Mouse (Mus musculus) T-helper 17 cell (primary cell): Measurements from ENCODE around the gene Stx8.

Source experiments
- in situ Hi-C, 2 experiments: fragments of 300-600 bp; cut with MboI, MseI; formaldehyde crosslinking; loops; 1 replicate in 1 of 2; 2 replicates in 1 of 2; pipeline ENCODE4 v1.15.1; 2025; ENCODE audit warnings: high pct_unique_total_duplicates in 2 of 2

The Stx8 gene

GRCm38 (mm10) chr11:68035303-68035891 is 69.4 kb downstream of the Stx8 start:
- in situ Hi-C loops, result loop anchor here in 1 of 2 experiments (10.0 kb wide), 1 partner anchor 1631 kb away; no protein-coding TSS in a partner anchor

GRCm38 (mm10) chr11:68036133-68036959 is 70.4 kb downstream of the Stx8 start:
- in situ Hi-C loops, result loop anchor here in 1 of 2 experiments (10.0 kb wide), 1 partner anchor 1632 kb away; no protein-coding TSS in a partner anchor

GRCm38 (mm10) chr11:68037093-68037492 is 71.1 kb downstream of the Stx8 start:
- in situ Hi-C loops, result loop anchor here in 1 of 2 experiments (10.0 kb wide), 1 partner anchor 1632 kb away; no protein-coding TSS in a partner anchor

- in situ Hi-C loops, result loop anchor here in 1 of 2 experiments (10.0 kb wide), 1 partner anchor 1633 kb away; no protein-coding TSS in a partner anchor
Observed at GRCm38 (mm10) chr11:68038101-68038500, 72.1 kb downstream of the Stx8 start.

- in situ Hi-C loops, result no loop called here
Observed at GRCm38 (mm10) chr11:68044181-68044580, 78.2 kb downstream of the Stx8 start.

GRCm38 (mm10) chr11:68046916-68047315 is 80.9 kb downstream of the Stx8 start:
- in situ Hi-C loops, result no loop called here

GRCm38 (mm10) chr11:68049261-68050165 is 83.5 kb downstream of the Stx8 start:
- in situ Hi-C loops, result no loop called here

- in situ Hi-C loops, result no loop called here
Observed at GRCm38 (mm10) chr11:68050725-68051124, 84.7 kb downstream of the Stx8 start.

- in situ Hi-C loops, result no loop called here
Observed at GRCm38 (mm10) chr11:68051305-68051704, 85.3 kb downstream of the Stx8 start.

- in situ Hi-C loops, result no loop called here
Observed at GRCm38 (mm10) chr11:68058466-68059201, 92.6 kb downstream of the Stx8 start.

- in situ Hi-C loops, result no loop called here
Observed at GRCm38 (mm10) chr11:68060651-68061050, 94.7 kb downstream of the Stx8 start.

- in situ Hi-C loops, result no loop called here
Observed at GRCm38 (mm10) chr11:68062116-68062515, 96.1 kb downstream of the Stx8 start.

GRCm38 (mm10) chr11:68067806-68068205 is 101.8 kb downstream of the Stx8 start:
- in situ Hi-C loops, result no loop called here

GRCm38 (mm10) chr11:68070086-68070485 is 104.1 kb downstream of the Stx8 start:
- in situ Hi-C loops, result no loop called here

- in situ Hi-C loops, result no loop called here
Observed at GRCm38 (mm10) chr11:68071836-68072235, 105.8 kb downstream of the Stx8 start.

- in situ Hi-C loops, result no loop called here
Observed at GRCm38 (mm10) chr11:68072597-68073210, 106.7 kb downstream of the Stx8 start.

- in situ Hi-C loops, result no loop called here
Observed at GRCm38 (mm10) chr11:68074686-68075085, 108.7 kb downstream of the Stx8 start.

- in situ Hi-C loops, result no loop called here
Observed at GRCm38 (mm10) chr11:68075331-68075730, 109.3 kb downstream of the Stx8 start.

GRCm38 (mm10) chr11:68079756-68080155 is 113.8 kb downstream of the Stx8 start:
- in situ Hi-C loops, result no loop called here

- in situ Hi-C loops, result no loop called here
Observed at GRCm38 (mm10) chr11:68080999-68081398, 115.0 kb downstream of the Stx8 start.
